Mouse (Mus musculus) forebrain, postnatal 0 days (tissue): ENCODE data around the gene Ndufv1. TPM values are rescaled to one million over a fixed set of nuclear protein-coding genes. Genes with fewer than 3 reads are reported as not detected.
A peak's percentile ranks its signal among the peaks of the same experiment; 100 is the strongest.
"Not testable (repeated sequence)": the region's sequence is repeated elsewhere in the genome, so short reads cannot be mapped to it uniquely, and the experiment has no call there.

Experiments used
- ATAC-seq: fragments of 200-750 bp; cut with Nextera tagmentation; 2 replicates; pipeline ENCODE4 v1.8.0; 2017; ENCODE audit warnings: mild to moderate bottlenecking, moderate library complexity
- DNase-seq: peaks from one replicate; pipeline ENCODE4 v3.0.0-alpha.2; 2015
- H3K27ac ChIP-seq: fragments of 300-500 bp; sonication (generic); 2 replicates; pipeline ENCODE4 v1.5.1; 2014; ENCODE audit warnings: low read depth, mild to moderate bottlenecking, antibody characterized with exemption, low read length, moderate library complexity, mixed read lengths
- H3K27me3 ChIP-seq: fragments of 300-500 bp; sonication (generic); 2 replicates; pipeline ENCODE4 v1.6.1; 2014; ENCODE audit warnings: mild to moderate bottlenecking, low read length, mixed read lengths; ENCODE audit not compliant: insufficient read depth
- H3K36me3 ChIP-seq: fragments of 300-500 bp; sonication (generic); 2 replicates; pipeline ENCODE4 v1.6.1; 2014; ENCODE audit warnings: mild to moderate bottlenecking, moderate library complexity; ENCODE audit not compliant: insufficient read depth
- H3K4me1 ChIP-seq: fragments of 300-500 bp; sonication (generic); 2 replicates; pipeline ENCODE4 v1.6.1; 2014; ENCODE audit warnings: antibody characterized with exemption; ENCODE audit not compliant: insufficient read depth
- H3K4me2 ChIP-seq: fragments of 300-500 bp; sonication (generic); 2 replicates; pipeline ENCODE4 v1.6.1; 2014; ENCODE audit warnings: low read depth, mild to moderate bottlenecking, moderate library complexity
- H3K4me3 ChIP-seq: fragments of 300-500 bp; sonication (generic); 2 replicates; pipeline ENCODE4 v1.5.1; 2014; ENCODE audit warnings: low read depth, low read length, mixed read lengths
- H3K9ac ChIP-seq: fragments of 300-500 bp; sonication (generic); 2 replicates; pipeline ENCODE4 v1.6.1; 2014; ENCODE audit warnings: mild to moderate bottlenecking
- H3K9me3 ChIP-seq: fragments of 300-500 bp; sonication (generic); 2 replicates; pipeline ENCODE4 v1.6.1; 2016; ENCODE audit warnings: low read length
- CTCF ChIP-seq: sonication (generic); IDR thresholded peaks from 2 replicates; pipeline ENCODE4 v1.5.1; 2016; ENCODE audit warnings: antibody characterized with exemption, control low read depth, low read depth
- WGBS: fragments of 180-500 bp; shearing (Covaris S2); extraction: QIAGEN DNeasy Blood & Tissue Kit; methylation state at CpG from one replicate; pipeline ENCODE4 v1.1.7; 2014; 5-methylcytosine and 5-hydroxymethylcytosine counted together
- polyA plus RNA-seq: library from polyadenylated mRNA; unstranded; fragments of >200 nt; fragmentation: Nextera tagmentation; extraction: Ambion mirVana; gene quantifications from 2 replicates; pipeline ENCODE4 v1.2.1, GENCODE M21; 2015
- total RNA-seq: library from RNA; depleted of rRNA; stranded (reverse); fragments of >200 nt; gene quantifications from 2 replicates; pipeline ENCODE4 v1.2.3, GENCODE M21; 2014

The Ndufv1 gene
- total and polyA plus RNA-seq, 2 experiments from 2014 or later: 250 to 268 TPM

DNA sequence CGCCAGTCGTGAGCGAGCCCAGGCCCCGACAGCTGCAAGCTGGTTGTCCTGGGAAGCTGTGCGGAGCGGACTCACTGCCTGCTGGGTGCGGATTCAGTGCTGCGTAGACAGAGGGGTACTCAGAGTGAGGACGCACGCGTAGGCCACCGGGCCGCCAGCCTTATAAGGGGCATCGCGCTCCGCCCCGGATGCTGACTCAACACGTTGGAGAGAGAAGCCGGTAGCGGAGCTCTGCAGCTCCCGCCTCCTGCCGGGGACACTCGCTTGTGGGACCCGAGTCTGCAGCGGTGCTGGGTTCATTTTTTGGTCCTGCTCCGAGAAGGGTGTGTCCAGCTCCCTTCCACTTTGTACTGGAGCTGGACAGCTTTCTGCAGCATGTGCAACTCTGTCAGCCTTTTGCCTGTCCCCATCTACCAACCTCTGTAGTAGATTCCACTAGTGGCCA is 25.2 kb upstream of the Ndufv1 start, which contains the start of gene Gstp1:
Gstp1 (minus strand) TSS at position 198 of the 445 bp plus-strand sequence.
- H3K4me1 ChIP-seq: 0 out of 2 replicates have a peak, but pooled peaks cover 9% of the 10 kb centered on the region
- H3K27ac ChIP-seq: peak within 1 kb of the TSS; percentile 67
- TF ChIP-seq CTCF: no peak; the same call in 1 of the 2 replicates
- peak within 1 kb of the TSS; percentile 62 for H3K4me3 ChIP-seq
- no peaks in the 10 kb centered on the region for H3K9me3 ChIP-seq
- ATAC-seq (peak; percentile 93), DNase-seq (peak; percentile 87)
- 0% methylated on average over 26 of the region's 26 CpGs for WGBS
- H3K36me3 ChIP-seq: no peaks in the 10 kb centered on the region; the same call in 1 of the 2 replicates
- H3K27me3 ChIP-seq: no peaks in the 10 kb centered on the region
- peak within 1 kb of the TSS; percentile 70 for H3K4me2 ChIP-seq
- H3K9ac ChIP-seq: peak within 1 kb of the TSS; percentile 70

DNA sequence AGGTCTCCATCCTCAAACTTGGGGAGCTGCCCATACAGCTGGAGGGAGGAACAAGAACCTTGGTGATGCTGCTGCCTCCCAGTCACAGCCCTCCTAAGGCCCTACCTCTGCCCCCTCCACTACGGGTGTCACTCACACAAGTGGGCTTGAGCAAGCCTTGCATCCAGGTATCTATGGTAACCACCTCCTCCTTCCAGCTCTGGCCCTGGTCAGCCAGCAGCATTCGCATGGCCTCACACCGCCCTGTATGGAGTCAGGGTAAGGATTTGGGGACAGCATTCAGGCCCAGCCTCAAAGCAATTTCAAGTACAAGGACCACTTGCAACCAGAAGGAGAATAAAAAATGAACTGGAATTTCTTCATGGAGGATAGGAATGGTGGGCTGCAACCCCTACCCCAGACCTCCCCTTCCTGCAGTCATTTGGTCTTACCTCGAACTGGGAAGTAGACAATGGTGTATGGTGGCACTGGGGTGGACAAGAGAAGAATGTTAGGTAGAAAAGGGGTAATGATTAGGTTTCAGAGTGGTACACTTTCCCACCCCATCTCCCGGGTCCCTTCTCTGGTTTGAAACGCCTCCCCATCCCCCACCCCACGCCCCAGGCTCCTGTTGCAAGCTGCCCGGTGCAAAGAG is 24.7 kb upstream of the Ndufv1 start:
- not testable (repeated sequence) for H3K27me3 ChIP-seq, H3K9me3 ChIP-seq, DNase-seq, H3K4me1 ChIP-seq, H3K36me3 ChIP-seq
- Histone ChIP-seq H3K4me2 (peak overlapping the region; percentile 70), H3K27ac (peak overlapping the region; percentile 67), H3K4me3 (peak overlapping the region; percentile 62), H3K9ac (peak overlapping the region; percentile 70)
- ATAC-seq: peak; percentile 57
- WGBS: 23% methylated on average over 7 of the region's 8 CpGs

DNA sequence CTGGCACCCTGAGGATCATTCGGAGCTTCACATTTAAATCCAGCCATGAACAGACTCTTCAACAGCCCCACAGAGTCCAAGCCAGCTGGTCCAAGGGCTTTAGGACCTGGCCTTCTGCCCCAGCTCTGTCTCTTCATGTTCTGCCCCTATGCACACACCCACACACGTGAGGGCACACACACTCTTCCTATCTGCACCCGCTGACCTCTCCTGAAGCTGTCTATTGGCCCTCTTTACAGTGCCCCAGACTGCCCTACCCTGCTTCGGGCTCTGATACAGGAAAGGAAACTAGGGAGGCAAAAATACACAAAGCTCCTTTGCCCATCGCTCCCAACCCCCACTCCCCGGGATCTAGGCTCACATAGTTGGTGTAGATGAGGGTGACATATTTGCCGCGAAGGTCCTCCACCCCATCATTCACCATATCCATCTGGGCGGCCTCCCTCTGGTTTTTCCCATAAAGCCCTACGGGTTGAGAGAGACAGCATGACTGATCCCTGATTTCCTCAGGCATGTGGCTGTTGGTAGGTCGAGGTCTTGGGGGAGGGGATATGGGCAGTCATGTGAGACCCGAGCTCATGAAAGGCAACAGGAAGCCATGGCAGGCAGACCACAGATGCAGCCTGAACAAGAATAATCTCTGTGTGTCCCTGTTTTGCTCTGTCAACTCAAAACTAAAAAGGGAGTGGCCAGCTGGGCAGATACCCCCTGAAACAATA is 23.9 kb upstream of the Ndufv1 start:
- H3K4me1 ChIP-seq: 0 out of 2 replicates have a peak, but pooled peaks cover 9% of the 10 kb centered on the region
- 85% methylated on average over 12 of the region's 12 CpGs for WGBS
- no peaks in the 10 kb centered on the region for H3K9me3 ChIP-seq
- DNase-seq (no peak), ATAC-seq (no peak)
- H3K36me3 ChIP-seq: no peaks in the 10 kb centered on the region; the same call in 1 of the 2 replicates
- H3K9ac ChIP-seq: no peak overlapping the region
- H3K27ac ChIP-seq: no peak overlapping the region
- H3K27me3 ChIP-seq: no peaks in the 10 kb centered on the region
- TF ChIP-seq CTCF: no peak
- no peak overlapping the region for H3K4me2 ChIP-seq
- no peak overlapping the region for H3K4me3 ChIP-seq

DNA sequence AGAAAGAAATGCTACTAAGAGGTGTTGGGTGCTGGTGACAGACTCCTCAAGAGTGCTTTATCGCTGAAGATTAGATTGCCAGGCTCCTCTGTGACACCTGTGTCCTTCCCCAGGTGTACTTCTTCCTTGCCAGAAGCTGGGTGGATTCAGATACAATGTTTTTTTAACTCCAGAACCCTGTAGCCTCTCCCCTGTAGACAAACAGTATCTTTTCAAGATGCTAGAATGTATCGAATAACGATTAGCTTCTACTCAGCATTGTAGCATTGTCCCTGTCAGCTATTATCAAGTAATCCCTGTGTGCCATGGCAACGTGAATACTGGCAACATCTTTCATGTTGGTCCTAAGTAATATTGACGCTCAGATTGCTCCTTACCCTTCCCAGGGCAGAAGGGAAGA is 21.1 kb upstream of the Ndufv1 start:
- Histone ChIP-seq H3K4me3 (no peak overlapping the region), H3K4me1 (0 out of 2 replicates have a peak, but pooled peaks cover 9% of the 10 kb centered on the region), H3K27me3 (no peaks in the 10 kb centered on the region), H3K9me3 (no peaks in the 10 kb centered on the region), H3K4me2 (no peak overlapping the region), H3K9ac (no peak overlapping the region), H3K36me3 (no peaks in the 10 kb centered on the region; the same call in 1 of the 2 replicates), H3K27ac (no peak overlapping the region)
- DNase-seq: no peak
- no peak for ATAC-seq
- WGBS: 51% methylated on average over 5 of the region's 5 CpGs
- no peak for TF ChIP-seq CTCF

DNA sequence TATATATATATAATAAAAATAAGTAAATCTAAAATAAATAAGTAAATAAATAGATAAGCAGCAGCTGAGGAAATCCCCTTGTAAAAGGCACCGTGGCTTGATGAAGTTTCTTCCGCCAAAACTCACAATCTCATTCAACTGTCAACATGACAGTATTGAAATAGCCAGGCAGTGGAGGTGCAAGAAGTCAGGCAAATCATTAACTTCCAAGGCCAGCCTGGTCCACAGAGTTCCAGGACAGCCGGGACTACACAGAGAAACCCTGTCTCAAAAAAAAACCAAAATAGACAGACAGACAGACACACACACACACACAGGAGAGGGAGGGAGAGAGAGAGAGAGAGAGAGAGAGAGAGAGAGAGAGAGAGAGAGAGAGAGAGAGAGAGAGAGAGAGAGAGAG is 20.7 kb upstream of the Ndufv1 start:
- Histone ChIP-seq H3K27ac (no peak overlapping the region), H3K9me3 (no peaks in the 10 kb centered on the region), H3K27me3 (no peaks in the 10 kb centered on the region), H3K4me2 (no peak overlapping the region), H3K36me3 (no peaks in the 10 kb centered on the region; the same call in 1 of the 2 replicates), H3K9ac (no peak overlapping the region), H3K4me3 (no peak overlapping the region), H3K4me1 (0 out of 2 replicates have a peak, but pooled peaks cover 8% of the 10 kb centered on the region)
- 87% methylated on average over 3 of the region's 3 CpGs for WGBS
- no peak for TF ChIP-seq CTCF
- ATAC-seq (no peak), DNase-seq (no peak)

DNA sequence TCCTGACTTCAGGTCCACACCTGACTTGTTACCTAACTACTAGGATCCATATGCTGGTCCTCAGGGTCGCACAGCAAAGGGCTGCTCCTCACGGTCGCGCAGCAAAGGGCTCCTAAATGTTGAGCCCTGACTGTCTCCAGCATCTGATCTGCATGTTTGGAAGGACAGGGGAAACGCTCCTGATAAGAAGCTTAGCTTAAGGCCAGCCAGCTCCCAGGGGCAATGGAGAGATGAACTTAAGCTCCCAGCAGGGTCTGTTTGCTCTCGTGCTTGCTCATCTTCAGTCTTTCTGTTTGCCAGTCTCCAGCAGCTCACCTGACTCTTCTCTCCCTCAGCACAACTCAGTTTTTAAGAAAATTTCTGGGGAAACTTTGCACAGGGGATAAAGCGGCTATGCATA is 20.1 kb upstream of the Ndufv1 start:
- Histone ChIP-seq H3K4me1 (0 out of 2 replicates have a peak, but pooled peaks cover 5% of the 10 kb centered on the region), H3K9ac (no peak overlapping the region), H3K36me3 (no peaks in the 10 kb centered on the region; the same call in 1 of the 2 replicates), H3K4me3 (no peak overlapping the region), H3K9me3 (no peaks in the 10 kb centered on the region), H3K4me2 (no peak overlapping the region), H3K27ac (no peak overlapping the region), H3K27me3 (no peaks in the 10 kb centered on the region)
- ATAC-seq (no peak), DNase-seq (no peak)
- no peak for TF ChIP-seq CTCF
- 47% methylated on average over 7 of the region's 7 CpGs for WGBS

DNA sequence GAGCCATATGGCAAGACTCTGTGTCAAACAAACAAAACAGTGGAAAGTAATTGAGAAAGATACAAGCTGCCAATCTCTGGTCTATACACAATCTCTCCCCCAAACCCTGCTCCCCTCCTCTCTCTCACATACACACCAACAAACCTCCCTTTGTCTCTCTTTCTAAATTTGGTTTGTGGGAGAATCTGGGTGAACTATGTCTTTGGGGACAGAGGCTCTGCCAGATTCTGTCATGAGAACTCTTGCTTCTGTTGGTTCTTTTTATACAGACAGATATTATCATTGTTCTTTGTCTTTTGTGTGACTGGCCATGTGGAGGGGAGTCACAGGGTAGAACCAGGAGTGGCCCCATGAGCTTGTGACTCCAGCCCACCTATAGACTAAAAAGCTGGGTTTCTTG is 15.0 kb upstream of the Ndufv1 start:
- Histone ChIP-seq H3K27ac (no peak overlapping the region), H3K4me2 (no peak overlapping the region), H3K4me3 (no peak overlapping the region), H3K9ac (no peak overlapping the region), H3K36me3 (no peaks in the 10 kb centered on the region), H3K9me3 (0 out of 2 replicates have a peak, but pooled peaks cover 3% of the 10 kb centered on the region), H3K4me1 (no peaks in the 10 kb centered on the region), H3K27me3 (no peaks in the 10 kb centered on the region)
- no peak for DNase-seq
- ATAC-seq: no peak
- TF ChIP-seq CTCF: no peak
